Mouse (Mus musculus) layer of hippocampus, postnatal 25 days (tissue): ENCODE measurements around the gene Astn2. TPM values are rescaled to one million over a fixed set of nuclear protein-coding genes. Genes with fewer than 3 reads are reported as not detected.

Source experiments
- DNase-seq, 2 experiments: peaks; one replicate each; pipeline ENCODE4 v3.0.0; 2022; ENCODE audit warnings: mixed read lengths in 2 of 2, low spot score in 1 of 2; ENCODE audit errors: extremely low spot score in 1 of 2
- total RNA-seq, 2 experiments: library from RNA; stranded (reverse); gene quantifications; 2 replicates each; pipeline ENCODE4 v1.2.3; 2021

Gene Astn2
- total RNA-seq, 2 experiments from 2014 or later = 23.1 to 26.2 TPM

DNA sequence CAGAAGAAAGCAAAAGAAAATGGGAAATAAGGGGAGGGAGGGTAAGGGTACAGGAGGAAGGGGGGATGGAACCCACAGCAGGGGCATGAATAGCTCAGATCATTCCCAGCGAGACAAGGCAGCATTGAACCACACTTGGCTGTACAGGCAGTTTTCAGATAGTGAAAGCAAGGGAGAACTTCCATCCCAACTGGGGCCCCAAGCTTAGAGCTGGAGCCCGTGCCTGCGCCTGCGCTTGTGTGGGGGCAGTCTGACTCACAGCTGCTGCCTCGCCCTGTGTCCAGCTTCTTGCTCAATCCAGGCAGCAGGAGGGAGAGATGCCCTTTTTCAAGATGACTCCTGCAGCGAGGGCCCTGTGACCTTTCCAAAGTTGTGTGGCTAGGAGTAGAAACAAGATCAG lies 927.3 kb downstream of the Astn2 start:
- DNase-seq = peak in 1 of 2 experiments; percentile 8

DNA sequence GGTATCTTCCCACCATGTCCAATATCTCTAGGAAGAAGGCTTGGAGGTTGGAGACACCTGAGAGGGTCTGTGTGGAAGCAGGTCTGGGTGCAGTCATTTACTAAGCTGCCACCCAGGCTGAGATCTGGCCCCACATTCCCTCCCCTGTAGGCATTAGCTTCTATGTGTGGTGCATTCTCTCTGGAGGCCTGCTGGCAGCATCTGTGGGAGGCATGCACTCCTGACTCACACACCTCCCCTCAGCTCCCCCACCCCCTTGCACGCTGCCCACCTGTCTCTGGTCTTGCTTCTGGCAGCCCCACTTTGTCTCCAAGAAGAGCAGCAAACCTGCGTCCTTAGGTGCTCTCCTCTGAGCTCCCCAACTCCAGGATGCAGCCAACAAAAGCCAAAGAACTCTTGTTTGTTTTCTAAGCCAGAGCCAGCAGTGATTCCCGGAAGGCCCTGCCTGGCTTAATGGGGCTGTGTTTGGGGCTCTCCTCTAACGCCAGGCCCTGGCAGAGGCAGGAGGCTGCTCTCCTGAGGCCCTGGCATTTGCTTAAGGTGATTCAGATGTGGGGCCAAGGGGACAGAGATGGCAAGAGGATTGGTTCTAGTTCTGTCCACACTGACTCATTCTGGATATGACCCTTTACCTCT lies 928.4 kb downstream of the Astn2 start:
- DNase-seq = no peak

DNA sequence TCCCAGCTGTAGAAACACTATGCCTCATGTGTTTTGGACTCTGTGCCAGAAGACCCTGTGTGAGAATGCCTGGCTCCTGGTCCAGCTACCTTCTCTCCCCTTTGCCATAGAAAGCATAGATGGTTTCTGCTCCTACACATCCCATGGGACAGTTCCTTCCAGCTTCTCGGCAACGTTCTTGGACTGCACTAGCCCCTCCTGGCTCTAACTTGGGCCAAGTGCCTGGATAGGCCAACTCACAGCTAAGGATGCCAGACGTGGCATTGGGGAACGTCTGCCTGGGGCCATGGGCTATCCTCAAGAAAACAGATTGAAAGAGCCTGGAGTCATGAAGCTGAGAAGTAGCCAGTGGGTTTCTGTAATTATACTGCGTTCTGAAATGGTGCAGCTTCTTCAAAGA lies 931.3 kb downstream of the Astn2 start:
- no peak for DNase-seq

DNA sequence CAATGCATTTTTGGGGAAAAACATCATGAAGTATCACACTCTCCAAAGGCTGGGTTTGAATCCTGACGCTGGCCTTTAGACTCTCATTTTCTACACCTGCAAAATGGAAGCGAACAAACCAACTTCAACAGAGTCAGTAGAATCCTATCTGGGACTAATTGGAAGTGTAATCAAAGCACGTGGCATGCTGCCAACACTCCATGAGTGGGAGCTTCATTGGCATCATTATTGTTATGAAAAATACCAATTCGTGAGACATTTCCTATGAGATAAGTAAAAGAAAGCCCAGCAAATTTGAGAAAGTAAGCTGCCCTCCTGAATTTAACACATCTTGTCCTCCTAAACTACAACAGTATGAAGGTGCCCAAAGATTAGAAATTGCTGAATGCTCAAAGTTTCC lies 955.2 kb downstream of the Astn2 start:
- DNase-seq = peak; percentile 22 to 66

DNA sequence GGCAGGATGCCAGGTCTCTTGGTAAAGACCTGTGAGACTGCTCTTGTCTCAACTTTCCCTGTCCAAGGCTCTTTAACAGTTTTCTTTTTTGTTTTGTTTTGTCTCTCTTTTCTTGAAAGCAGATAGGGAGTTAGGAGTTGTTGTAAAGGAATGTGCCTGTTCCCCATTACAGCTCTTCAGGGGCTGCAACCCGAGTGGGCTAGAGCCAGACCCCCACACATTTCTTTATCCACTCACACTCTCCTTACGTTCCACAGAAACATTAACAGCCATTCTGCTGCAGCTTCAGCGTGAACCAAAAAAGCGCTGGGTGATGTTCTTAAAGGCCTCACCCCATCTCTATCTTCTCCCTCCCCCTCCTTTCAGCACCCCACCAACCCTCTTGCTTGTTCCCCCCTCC lies 962.7 kb downstream of the Astn2 start:
- no peak for DNase-seq

DNA sequence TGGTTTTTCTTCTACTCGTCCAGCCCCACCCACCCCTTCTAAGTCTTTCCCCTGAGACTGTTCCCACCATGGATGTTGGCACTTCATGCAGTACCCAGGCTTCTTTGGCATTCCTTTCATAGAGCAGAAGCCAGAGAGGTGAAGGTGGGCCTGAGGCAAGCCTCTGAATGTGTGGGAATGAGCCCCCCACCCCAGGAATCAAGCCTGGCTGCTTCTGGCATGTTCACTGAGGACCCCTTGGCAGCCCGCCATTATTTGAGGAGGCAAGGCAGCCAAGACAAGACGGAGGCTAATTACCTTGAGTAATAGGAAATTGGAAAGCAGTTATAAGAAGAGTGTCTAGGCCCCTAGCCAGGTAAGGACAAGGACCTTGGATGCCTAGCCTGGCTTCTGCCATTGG lies 973.6 kb downstream of the Astn2 start:
- DNase-seq = no peak

DNA sequence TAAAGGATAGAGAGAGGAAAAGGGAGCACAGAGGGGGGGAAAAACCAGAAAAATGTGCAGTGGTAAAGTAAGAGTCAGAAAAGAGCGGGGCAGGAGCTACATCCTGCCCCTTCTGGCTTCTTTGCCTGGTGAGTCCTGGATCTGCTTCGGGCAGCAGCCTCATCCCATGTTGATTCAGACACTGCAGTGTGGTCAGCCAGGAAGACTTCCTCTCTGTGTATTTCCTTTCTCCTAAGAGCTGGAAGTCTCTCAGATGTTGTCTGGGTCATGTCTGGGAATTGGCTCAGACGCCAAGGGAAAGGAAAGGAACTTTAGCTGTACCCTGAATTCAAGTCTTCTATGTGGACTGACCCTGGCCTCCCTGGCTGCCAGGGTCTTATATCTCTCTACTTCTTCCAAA lies 976.9 kb downstream of the Astn2 start:
- no peak for DNase-seq

DNA sequence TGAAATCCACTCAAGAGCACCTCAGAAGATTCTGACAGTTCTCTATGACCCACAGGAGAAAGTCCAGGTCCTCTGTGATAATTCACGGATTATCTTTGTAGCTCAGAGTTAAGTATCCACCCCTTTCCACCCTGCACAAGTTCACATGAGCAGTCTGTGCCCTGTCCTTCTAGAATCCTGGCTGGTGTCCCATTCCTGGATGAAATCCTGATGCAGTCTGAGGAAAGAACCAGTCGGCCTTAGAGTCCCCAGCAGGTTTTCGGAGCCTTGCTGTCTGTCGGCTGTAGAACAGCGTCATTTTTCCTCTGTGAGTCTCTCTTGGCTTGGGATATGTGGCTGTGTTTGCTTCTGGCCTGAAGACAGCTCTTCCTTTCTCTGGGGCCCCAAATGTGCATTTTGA lies 978.0 kb downstream of the Astn2 start:
- no peak for DNase-seq

DNA sequence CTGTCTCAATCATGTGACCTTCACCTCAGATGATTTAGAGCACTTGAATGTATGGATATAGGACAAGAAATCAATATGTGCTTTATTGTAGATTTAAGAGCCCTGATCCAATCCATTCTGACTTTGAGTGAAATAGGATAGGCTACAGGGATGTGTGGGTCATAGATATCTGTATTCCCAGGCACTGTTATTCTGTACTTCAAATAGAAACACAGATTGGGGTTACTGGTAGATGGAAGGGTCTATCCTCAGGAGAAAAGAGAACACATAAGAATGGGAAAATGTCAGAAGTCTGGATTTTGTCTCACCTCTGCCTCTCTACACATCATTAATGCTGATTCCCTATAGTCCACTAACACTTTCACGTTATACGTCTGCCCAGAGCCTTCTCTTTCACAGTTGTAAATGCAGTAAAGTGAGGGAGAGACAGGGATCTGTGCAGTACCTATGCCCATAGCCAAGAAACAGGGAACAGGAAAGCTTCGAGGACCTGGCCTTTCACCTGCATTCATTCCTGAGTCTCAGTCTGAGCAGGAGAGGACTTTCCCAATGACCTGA lies 981.3 kb downstream of the Astn2 start:
- DNase-seq = no peak

DNA sequence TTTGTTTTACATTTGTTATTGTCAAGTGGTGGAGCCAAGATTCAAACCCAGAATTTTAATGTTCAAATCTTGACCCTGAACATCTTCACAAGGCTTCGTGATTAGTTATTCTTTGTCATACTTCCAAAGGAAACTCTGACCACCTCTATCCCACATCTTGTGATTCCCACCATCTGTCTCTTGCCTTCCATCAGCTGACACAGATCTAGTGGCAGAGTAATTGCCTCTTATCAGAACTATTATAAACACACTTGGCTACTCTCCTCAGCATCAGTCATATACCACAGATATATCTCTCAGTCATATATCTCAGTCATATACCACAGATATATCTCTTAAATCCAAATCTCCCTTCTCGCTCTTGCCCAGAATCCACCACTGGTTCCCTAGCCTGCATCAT lies 983.1 kb downstream of the Astn2 start:
- no peak for DNase-seq

DNA sequence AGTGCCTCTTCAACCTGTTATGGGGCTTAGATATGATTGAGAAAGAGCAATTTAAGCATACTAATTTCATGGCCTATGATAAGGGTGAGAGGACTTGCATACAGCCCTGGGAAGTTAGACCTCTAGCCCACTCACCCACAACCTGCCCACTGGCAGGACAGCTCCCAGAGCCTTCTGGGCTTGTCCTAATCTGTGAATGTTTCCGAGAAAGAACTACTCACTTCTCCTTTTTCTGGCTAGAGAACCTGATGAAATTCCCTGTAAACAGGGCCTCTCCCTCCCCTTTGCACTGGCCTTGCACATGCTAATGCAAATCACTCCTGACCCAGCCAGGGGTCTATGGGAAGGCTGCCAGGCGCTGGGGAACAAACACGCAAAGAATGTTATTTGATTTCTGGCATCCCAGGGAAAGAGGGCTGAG lies 983.9 kb downstream of the Astn2 start:
- no peak for DNase-seq

DNA sequence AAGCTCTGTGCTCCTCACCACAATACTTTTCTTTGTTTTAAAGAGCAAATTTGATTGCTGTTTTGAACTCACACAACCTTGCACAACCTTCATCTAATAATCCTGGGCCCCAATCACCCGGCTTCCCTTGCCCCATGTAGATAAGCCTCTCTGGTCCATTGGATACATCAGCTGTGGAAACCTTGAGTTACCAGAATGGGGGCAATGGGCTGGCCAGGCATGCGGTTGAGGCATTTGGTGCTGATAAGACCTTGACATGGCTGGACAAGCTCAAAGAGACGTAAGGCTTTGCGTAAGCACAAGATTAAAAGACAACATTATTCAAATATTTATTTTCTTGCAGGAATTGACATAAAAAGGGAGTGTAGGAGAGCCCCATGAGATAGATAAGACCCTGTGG lies 988.9 kb downstream of the Astn2 start:
- no peak for DNase-seq

DNA sequence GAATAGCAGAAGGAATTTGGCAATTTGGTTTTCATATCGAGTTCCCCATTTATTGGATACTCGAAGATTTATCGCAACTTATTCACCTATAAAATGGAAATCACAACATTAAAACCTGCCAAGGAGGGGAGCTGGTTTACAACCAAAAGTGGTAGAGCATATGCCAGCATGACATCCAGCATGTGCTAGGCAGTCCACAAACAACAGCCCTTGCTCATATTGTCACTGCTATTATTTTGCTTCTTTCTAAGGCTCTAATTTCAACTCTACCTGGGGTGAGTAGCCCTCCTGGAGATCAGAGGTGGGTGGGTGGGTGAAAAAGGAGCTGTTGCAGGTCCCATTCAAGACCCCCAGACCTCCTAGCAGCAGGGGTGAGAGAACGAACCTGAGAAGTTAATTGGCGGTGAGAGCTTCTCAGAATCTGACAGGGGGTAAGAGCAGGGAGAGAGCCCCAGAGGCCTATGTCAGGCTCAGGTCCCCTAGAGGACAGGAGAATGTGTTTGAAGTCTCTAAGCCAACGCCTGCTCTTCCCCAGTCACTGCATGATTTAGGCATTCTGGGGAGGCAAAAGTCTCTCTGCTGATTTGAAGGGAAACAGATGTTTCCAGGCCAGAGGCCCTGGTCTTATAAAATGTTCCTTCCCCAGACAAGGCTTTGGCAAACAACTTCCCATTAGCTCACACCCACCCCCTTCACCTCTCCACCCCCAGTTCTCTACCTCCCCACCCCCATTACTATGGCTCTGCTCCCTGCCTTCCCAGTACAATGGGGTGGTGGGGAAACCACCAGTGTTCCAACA lies 1001.4 kb downstream of the Astn2 start:
- DNase-seq = no peak

DNA sequence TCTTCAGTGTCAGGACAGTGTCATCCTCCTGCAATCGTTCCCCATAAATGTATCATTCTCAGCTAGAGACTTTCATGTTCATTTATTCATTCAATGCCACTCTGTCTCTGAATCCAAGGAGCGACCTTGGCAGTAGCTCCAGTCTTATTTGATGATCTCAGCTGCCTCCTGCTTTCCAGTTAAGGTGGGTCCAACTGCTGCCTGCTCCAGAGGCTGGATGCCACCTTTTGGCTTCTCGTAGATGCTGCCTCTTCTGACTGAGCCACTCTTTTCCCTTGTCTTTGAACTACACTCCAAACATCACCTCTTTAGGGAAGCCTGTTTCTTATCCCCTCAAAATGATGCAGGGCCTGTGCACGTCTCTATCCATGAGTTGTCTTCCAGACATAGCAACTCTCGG lies 1002.1 kb downstream of the Astn2 start:
- DNase-seq = no peak

DNA sequence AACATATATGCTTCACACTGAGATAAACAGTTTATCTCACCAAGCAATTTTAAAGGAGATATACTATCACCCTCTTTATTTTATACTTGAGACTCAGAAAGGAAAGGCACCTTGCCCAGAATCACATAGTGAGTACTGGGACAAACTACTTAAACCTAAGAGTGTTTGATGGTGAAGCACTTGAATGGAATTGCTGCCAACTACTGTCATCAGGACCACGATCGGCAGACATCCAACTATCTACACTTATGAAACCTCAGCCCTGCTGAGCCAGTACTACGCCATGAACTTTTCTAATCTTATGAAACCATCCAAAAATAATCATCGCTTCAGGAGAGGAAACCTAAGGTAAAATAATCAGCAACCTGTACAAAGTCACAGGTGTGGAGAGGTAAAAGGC lies 1005.0 kb downstream of the Astn2 start:
- no peak for DNase-seq

DNA sequence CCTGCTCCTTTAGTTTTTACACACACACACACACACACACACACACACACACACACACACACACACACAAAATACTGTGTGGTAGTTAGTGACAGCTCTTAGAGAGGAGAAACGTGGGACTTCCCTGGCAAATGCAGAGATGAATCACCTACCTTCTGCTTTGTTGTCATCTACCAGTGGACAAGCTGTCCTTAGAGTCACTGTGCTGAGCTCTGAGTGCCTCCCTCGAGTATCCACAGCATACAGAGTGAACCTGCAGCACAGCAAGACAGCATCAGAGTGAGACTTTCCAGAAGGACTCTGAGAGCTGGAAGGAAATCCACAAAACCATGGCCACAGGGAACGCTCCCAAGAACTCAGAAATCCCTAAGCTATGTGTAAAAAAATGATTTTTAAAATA lies 1007.6 kb downstream of the Astn2 start:
- no peak for DNase-seq

DNA sequence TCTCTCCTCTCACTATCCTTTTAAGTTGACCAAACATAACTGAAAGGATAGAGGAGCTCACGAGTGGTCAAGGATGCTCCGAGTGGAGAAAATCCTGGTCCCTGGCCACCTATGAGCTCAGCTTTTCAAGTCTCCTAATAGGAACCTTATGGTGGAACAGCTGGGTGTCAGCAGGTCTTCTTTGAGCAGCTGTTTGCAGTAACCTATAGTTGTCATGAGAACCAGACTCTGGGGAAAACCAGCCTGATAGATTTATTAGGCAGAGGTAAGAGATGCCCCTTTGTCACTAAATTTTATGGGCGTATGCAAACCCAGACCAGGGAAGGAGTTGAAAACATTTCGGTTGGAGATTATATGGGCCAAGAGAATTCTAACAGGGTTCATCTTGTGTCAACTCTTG lies 1013.4 kb downstream of the Astn2 start:
- DNase-seq = no peak

DNA sequence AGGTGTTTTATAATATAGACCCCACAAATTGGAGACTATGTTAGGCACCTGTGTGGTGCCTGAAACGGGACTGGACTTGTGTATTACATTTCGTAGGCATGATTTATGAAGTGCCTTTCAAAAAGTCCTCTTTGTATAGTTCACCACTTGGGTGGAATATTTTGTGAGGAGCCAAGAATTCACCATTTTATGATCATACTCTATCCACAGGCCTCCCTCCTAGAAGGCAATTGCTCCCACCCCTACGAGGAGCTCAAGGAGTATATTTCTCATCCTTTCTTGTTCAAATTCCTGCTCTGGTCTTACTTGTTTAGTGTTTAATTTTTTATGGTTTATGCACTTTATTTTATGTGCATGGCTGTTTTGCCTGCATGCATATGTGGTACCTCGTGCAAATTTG lies 1021.3 kb downstream of the Astn2 start:
- DNase-seq = no peak

DNA sequence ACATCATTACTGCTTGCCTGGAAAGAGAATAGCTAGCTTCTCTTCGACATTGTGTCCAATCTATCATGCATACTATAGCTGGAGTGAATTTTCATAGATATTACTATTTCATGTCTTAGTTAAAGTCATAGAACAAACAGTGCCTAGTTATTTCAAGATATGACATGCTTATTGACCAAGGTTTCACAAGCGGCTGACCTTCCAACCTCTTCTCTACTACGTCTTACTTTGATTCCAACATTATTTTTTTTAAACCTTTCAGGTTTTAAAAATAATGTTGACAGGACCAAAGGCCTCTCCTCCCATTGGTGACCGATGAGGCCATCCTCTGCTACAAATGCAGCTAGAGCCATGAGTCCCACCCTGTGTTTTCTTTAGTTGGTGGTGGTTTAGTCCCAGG lies 1025.0 kb downstream of the Astn2 start:
- DNase-seq = no peak

DNA sequence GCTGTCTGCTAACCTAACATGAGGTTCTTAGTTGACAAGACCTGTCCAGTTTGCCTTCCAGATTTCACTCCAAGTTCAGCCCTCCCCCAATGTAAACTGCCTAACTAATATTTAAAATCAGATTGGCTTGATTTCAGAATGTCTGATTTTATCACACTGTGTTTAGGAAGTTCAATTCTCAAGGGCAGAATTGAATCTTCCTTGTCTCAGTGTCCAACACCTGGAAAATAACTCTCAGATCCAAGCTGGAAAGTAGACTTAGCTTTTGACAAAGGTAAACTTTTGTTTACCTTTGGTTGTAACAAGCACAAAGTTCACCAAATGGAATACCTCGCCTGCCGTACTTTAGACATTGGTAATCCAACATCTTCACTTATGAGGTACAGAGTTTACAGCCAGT lies 1027.8 kb downstream of the Astn2 start:
- no peak for DNase-seq

DNA sequence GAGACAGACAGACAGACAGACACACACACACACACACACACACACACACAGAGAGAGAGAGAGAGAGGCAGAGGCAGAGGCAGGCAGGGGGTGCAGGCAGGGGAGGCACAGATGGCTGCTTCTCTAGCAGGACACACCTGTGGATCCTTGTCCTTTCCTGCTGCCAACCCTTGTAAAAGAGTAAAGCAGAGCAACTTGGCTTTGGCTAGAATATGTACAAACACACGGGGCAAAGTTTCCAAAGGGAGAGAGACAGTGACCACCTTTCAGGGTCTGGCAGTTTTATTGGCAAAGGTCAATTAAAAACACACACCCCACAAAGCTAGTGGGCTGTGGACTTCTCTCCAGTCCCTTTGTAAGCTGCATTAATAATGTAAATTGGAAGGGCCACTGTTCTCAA lies 1030.6 kb downstream of the Astn2 start:
- no peak for DNase-seq

DNA sequence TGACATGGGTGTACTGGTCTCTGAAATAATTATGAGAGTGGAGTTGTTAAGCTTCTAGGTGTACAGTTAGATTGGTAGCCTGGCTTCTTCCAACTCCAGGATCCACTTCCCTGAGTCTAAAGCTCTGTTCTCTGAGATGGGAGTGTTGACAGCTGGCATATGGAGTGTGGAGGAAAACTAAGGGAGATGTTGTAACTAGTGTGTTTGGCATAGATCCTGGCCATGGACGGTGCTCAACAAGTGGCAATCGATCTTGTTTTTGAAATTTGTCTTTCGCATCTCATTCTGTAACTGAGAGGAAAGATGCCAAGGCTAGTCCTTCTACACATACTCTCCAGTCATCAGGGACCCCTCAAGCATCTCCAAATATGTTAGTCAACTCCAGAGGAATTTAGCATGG lies 1031.7 kb downstream of the Astn2 start:
- DNase-seq = no peak
